Mouse (Mus musculus): Measurements from ENCODE around the gene Iqgap2. TPM values are rescaled to one million over a fixed set of nuclear protein-coding genes. Genes with fewer than 3 reads are reported as not detected.

The Iqgap2 gene
- polyA plus RNA-seq, 1 experiment from 2014 or later, result 16.6 TPM

DNA sequence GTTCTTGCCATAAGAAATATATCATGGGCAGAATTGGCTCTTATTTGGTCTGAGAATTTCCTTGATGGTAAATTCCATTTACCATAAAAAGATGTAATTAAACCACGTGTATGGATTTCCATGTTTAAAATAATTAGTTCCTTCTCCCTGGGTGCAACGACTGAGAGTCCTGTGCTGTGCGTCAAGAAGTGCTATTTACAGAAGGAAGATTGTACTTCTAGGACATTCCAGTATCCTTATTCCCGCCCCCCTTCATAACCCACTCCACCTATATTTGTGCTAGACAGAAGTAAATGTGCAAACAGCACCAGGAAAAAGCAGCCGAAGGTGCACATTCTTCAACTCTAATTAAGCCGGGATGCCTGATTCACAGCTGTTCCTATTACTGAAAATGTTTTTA is 65.5 kb downstream of the Iqgap2 start:
- Histone ChIP-seq H3K36me3 (no peaks in the 10 kb centered on the region), H3K4me1 (no peaks in the 10 kb centered on the region), H3K4me2 (replicated peaks) (no peak overlapping the region), H3K27me3 (no peaks in the 10 kb centered on the region), H3K27ac (no peak overlapping the region), H3K9me3 (no peaks in the 10 kb centered on the region), H3K9ac (no peak overlapping the region), H3K4me3 (no peak overlapping the region)
- 79% methylated on average over 6 of the region's 6 CpGs for WGBS
- ATAC-seq (ENCODE audit: insufficient number of reproducible peaks, insufficient read depth, low FRiP score, low TSS enrichment), result no peak

DNA sequence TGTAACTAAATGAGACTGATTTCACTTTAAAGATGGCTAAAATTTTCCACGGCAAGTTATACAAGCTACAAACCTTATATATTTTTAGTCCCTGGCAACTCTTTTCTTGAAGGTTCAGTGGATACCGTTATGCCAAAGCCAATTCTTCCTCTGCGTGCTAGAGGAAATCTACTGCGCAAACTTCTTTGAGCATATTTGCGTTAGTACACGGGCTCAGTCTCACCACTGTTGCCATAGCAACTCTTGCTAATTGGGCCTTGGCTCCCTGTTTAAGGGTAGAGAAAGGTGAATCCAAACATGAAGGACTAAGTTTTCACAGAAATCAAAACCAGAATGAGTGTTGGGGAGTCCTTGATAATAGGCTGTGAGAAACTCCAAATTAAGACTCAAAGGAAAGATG is 68.8 kb downstream of the Iqgap2 start:
- 79% methylated on average over 6 of the region's 6 CpGs for WGBS
- no peak for ATAC-seq (ENCODE audit: insufficient number of reproducible peaks, insufficient read depth, low FRiP score, low TSS enrichment)
- no peak overlapping the region for H3K9ac ChIP-seq
- no peaks in the 10 kb centered on the region for H3K36me3 ChIP-seq
- no peaks in the 10 kb centered on the region for H3K27me3 ChIP-seq
- H3K27ac ChIP-seq, result no peak overlapping the region
- no peak overlapping the region for H3K4me2 ChIP-seq (replicated peaks)
- no peaks in the 10 kb centered on the region for H3K9me3 ChIP-seq
- H3K4me3 ChIP-seq, result no peak overlapping the region
- peaks cover 5% of the 10 kb centered on the region; the same call in 1 of the 2 replicates for H3K4me1 ChIP-seq

GRCm38 (mm10) chr13:95820071-95820470 is 71.7 kb downstream of the Iqgap2 start:
- Histone ChIP-seq H3K9me3 (no peaks in the 10 kb centered on the region), H3K4me3 (no peak overlapping the region), H3K27ac (no peak overlapping the region), H3K4me2 (replicated peaks) (no peak overlapping the region), H3K9ac (no peak overlapping the region), H3K36me3 (no peaks in the 10 kb centered on the region), H3K4me1 (peaks cover 9% of the 10 kb centered on the region; the same call in 1 of the 2 replicates), H3K27me3 (no peaks in the 10 kb centered on the region)
- 92% methylated on average over 9 of the region's 9 CpGs for WGBS
- ATAC-seq (ENCODE audit: insufficient number of reproducible peaks, insufficient read depth, low FRiP score, low TSS enrichment), result no peak

DNA sequence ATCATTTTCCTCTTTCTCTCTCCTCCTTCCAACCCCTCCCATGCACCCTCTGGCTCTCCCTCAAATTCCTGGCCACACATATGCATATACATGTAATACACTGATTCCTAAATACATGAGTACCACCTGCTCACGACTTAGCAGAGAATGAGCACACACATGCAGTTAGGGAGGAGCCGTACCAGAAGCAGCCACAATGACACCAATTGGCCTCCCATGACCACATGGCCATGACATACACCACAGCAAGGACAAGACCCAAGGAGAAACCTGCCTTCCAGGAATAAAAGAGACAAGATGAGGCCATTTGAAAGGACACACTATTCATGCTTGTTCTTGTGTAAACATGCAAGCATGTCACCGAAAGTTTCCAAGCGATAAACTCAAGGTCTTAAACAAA is 72.8 kb downstream of the Iqgap2 start:
- H3K36me3 ChIP-seq, result no peaks in the 10 kb centered on the region
- H3K27me3 ChIP-seq, result no peaks in the 10 kb centered on the region
- 88% methylated on average over 4 of the region's 4 CpGs for WGBS
- ATAC-seq (ENCODE audit: insufficient number of reproducible peaks, insufficient read depth, low FRiP score, low TSS enrichment), result no peak
- no peak overlapping the region for H3K9ac ChIP-seq
- no peaks in the 10 kb centered on the region for H3K9me3 ChIP-seq
- no peak overlapping the region for H3K4me3 ChIP-seq
- H3K4me1 ChIP-seq, result peaks cover 9% of the 10 kb centered on the region; the same call in 1 of the 2 replicates
- H3K4me2 ChIP-seq (replicated peaks), result no peak overlapping the region
- no peak overlapping the region for H3K27ac ChIP-seq

- Histone ChIP-seq H3K27ac (no peak overlapping the region), H3K36me3 (no peaks in the 10 kb centered on the region), H3K4me3 (no peak overlapping the region), H3K9ac (no peak overlapping the region), H3K27me3 (no peaks in the 10 kb centered on the region), H3K9me3 (no peaks in the 10 kb centered on the region), H3K4me2 (replicated peaks) (no peak overlapping the region), H3K4me1 (peaks cover 9% of the 10 kb centered on the region; the same call in 1 of the 2 replicates)
- ATAC-seq (ENCODE audit: insufficient number of reproducible peaks, insufficient read depth, low FRiP score, low TSS enrichment), result no peak
- 90% methylated on average over 3 of the region's 3 CpGs for WGBS
These were observed 78.1 kb downstream of the Iqgap2 start for GRCm38 (mm10) chr13:95813643-95814042.

DNA sequence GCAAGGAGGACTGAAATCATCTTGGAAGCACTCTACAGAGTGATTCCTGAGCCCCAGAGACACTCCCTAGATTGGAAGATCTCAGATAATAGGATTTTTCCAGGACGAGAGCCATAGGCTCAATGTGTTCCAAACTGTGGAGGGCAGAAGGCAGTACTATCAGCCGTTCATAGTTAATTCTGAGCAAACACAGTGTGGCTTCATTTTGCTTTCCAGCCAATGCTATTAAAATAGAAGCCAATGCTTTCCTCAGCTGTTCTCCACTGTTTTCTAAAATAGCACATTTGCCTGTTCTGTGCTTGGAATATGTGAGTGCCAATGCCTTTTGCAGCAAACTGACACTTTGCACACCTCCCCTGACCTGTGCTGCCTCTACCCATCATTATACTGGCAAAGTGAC is 80.9 kb downstream of the Iqgap2 start:
- H3K4me2 ChIP-seq (replicated peaks), result no peak overlapping the region
- no peaks in the 10 kb centered on the region for H3K9me3 ChIP-seq
- H3K36me3 ChIP-seq, result no peaks in the 10 kb centered on the region
- WGBS, result 82% methylated on average over 2 of the region's 2 CpGs
- no peak overlapping the region for H3K9ac ChIP-seq
- H3K4me1 ChIP-seq, result no peaks in the 10 kb centered on the region; the same call in 1 of the 2 replicates
- H3K4me3 ChIP-seq, result no peak overlapping the region
- no peak overlapping the region for H3K27ac ChIP-seq
- no peaks in the 10 kb centered on the region for H3K27me3 ChIP-seq
- ATAC-seq (ENCODE audit: insufficient number of reproducible peaks, insufficient read depth, low FRiP score, low TSS enrichment), result no peak

DNA sequence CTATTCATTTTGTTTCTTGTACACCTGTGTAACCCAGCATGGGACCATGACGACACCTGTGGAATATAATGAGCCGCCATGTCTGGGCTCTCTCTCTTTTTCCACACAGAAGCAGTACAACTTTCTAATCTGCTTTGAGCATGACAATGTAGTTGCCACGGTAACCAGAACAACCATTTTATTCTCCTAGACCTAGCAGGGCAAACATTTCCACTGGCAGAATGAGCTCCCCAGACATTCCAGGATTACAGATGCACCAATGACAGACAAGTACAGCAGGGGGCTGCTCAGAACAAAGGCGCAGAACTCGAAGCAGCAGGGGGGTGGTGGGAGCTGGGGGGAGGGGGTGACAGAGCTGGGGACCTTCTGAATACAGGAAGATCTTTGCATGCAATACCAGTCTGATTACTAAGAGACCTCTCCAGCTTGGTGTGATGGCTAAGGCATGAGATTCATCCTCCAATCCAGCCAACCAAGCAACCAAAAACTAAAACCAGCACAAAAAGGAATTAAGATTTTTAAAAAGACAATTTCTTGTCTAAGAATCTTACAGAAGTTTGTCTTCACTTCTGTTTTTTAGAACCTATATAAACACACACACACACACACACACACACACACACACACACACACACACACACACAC is 84.5 kb downstream of the Iqgap2 start:
- Histone ChIP-seq H3K4me2 (replicated peaks) (no peak overlapping the region), H3K4me3 (no peak overlapping the region), H3K9me3 (no peaks in the 10 kb centered on the region), H3K27me3 (no peaks in the 10 kb centered on the region), H3K27ac (no peak overlapping the region), H3K4me1 (no peaks in the 10 kb centered on the region; the same call in 1 of the 2 replicates), H3K9ac (no peak overlapping the region), H3K36me3 (no peaks in the 10 kb centered on the region)
- 31% methylated on average over 5 of the region's 5 CpGs for WGBS
- ATAC-seq (ENCODE audit: insufficient number of reproducible peaks, insufficient read depth, low FRiP score, low TSS enrichment), result peak; percentile 67; the same call in 1 of the 2 replicates

DNA sequence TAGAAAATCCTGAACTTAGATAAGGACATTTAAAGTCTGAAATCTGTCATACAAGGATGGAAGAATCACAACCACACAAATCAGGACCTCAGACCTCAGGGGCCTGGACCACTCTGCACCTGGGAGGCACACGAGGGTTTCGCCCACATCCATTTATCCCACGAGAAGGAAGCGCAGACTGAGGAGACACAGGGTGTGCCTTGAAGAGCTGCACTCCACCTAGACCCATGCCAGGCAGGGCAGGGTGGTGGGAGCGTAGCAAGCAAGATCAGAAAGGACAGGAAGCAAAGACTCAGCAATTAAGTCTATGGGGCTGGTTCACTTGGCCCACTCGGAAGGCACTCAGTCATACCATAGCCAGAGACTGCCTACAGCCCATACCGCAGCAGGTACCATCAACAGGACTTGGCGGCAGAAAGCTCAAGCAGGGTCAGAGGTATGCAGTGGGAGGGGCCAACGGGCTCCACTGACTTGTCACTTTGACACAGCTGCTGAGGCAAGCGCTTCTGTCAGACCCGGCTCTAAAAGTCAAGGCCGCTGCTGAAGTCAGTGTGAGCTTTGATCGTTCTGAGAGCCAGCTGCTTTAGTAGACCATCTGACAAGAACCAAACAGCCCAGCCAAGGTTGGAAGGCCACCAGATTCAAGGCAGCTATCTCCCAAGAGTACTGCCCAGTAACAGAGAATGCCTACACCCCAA is 86.1 kb downstream of the Iqgap2 start:
- H3K4me2 ChIP-seq (replicated peaks), result no peak overlapping the region
- no peak overlapping the region for H3K9ac ChIP-seq
- no peak overlapping the region for H3K27ac ChIP-seq
- no peaks in the 10 kb centered on the region for H3K36me3 ChIP-seq
- no peaks in the 10 kb centered on the region; the same call in 1 of the 2 replicates for H3K4me1 ChIP-seq
- WGBS, result 50% methylated on average over 13 of the region's 13 CpGs
- ATAC-seq (ENCODE audit: insufficient number of reproducible peaks, insufficient read depth, low FRiP score, low TSS enrichment), result 0 out of 2 replicates have a peak, but pooled peaks have one; percentile 30
- H3K9me3 ChIP-seq, result no peaks in the 10 kb centered on the region
- H3K4me3 ChIP-seq, result no peak overlapping the region
- no peaks in the 10 kb centered on the region for H3K27me3 ChIP-seq

GRCm38 (mm10) chr13:95804113-95804512 is 87.6 kb downstream of the Iqgap2 start:
- Histone ChIP-seq H3K4me3 (no peak overlapping the region), H3K27me3 (no peaks in the 10 kb centered on the region), H3K4me2 (replicated peaks) (no peak overlapping the region), H3K9me3 (no peaks in the 10 kb centered on the region), H3K27ac (no peak overlapping the region), H3K9ac (no peak overlapping the region), H3K36me3 (no peaks in the 10 kb centered on the region), H3K4me1 (no peaks in the 10 kb centered on the region; the same call in 1 of the 2 replicates)
- WGBS, result 88% methylated on average over 6 of the region's 6 CpGs
- no peak for ATAC-seq (ENCODE audit: insufficient number of reproducible peaks, insufficient read depth, low FRiP score, low TSS enrichment)

- H3K4me3 ChIP-seq, result no peak overlapping the region
- no peaks in the 10 kb centered on the region for H3K9me3 ChIP-seq
- H3K27me3 ChIP-seq, result no peaks in the 10 kb centered on the region
- no peak overlapping the region for H3K9ac ChIP-seq
- H3K27ac ChIP-seq, result no peak overlapping the region
- H3K4me1 ChIP-seq, result no peaks in the 10 kb centered on the region
- H3K4me2 ChIP-seq (replicated peaks), result no peak overlapping the region
- no peak for ATAC-seq (ENCODE audit: insufficient number of reproducible peaks, insufficient read depth, low FRiP score, low TSS enrichment)
- H3K36me3 ChIP-seq, result no peaks in the 10 kb centered on the region
- WGBS, result 79% methylated on average over 9 of the region's 9 CpGs
These were observed 90.8 kb downstream of the Iqgap2 start for GRCm38 (mm10) chr13:95800925-95801324.

DNA sequence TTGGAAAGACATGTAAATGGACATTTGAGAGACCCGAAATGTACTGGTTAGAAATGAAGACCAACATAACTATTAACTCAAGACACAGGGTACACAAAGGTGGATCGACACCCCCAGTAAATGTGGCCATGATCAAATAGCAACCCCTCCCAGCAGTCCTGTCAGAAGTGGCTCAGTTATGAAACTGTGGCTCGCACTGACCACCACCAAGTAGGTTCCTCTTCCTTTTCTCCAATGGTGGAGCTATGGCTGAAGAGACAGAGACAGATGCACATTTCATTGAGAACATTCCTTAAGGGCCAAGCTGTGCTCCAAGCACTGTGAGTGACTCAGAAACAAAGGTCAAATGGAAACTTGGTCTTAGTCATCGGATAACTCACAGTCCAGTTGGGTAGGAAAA is 92.4 kb downstream of the Iqgap2 start:
- no peak overlapping the region for H3K9ac ChIP-seq
- WGBS, result 83% methylated on average over 4 of the region's 4 CpGs
- no peaks in the 10 kb centered on the region for H3K36me3 ChIP-seq
- no peaks in the 10 kb centered on the region for H3K4me1 ChIP-seq
- H3K4me3 ChIP-seq, result no peak overlapping the region
- H3K27me3 ChIP-seq, result no peaks in the 10 kb centered on the region
- no peaks in the 10 kb centered on the region for H3K9me3 ChIP-seq
- no peak for ATAC-seq (ENCODE audit: insufficient number of reproducible peaks, insufficient read depth, low FRiP score, low TSS enrichment)
- H3K4me2 ChIP-seq (replicated peaks), result no peak overlapping the region
- H3K27ac ChIP-seq, result no peak overlapping the region

DNA sequence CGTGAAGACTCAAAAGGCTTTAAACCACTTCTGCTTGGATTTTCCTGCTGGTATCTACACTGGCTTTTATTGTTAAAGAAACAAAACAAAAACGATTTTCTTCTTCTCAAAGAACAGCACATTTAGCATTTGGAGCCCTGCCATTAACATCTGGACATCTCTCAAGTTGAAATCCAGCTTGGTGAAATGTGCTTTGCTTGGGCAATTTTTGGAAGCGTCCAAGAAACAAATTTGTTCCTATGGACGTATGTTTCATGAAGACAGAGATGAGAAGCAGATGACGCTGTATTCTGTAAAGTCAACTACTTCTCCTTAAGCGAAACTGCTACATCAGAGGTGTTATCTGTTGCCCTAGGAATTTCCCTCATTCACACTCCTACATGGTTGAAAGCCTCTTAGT is 93.0 kb downstream of the Iqgap2 start:
- Histone ChIP-seq H3K27me3 (no peaks in the 10 kb centered on the region), H3K4me1 (no peaks in the 10 kb centered on the region), H3K9me3 (no peaks in the 10 kb centered on the region), H3K9ac (no peak overlapping the region), H3K36me3 (no peaks in the 10 kb centered on the region), H3K27ac (no peak overlapping the region), H3K4me3 (no peak overlapping the region), H3K4me2 (replicated peaks) (no peak overlapping the region)
- no peak for ATAC-seq (ENCODE audit: insufficient number of reproducible peaks, insufficient read depth, low FRiP score, low TSS enrichment)
- WGBS, result 55% methylated on average over 6 of the region's 6 CpGs

Data from embryonic facial prominence, embryonic 12.5 days (tissue).